Mouse (Mus musculus) E14TG2a.4 (cell line): Measurements from ENCODE around the gene Cxcl15.

ENCODE experiments used
- CTCF ChIP-seq: conservative IDR thresholded peaks from 2 replicates; pipeline ENCODE4 v1.5.1; 2014; ENCODE audit warnings: low read length
- NANOG ChIP-seq: IDR thresholded peaks from 2 replicates; pipeline ENCODE4 v1.6.1; 2014; ENCODE audit warnings: borderline replicate concordance, low read length, mixed read lengths
- POU5F1 ChIP-seq: IDR thresholded peaks from 2 replicates; pipeline ENCODE4 v1.6.1; 2014; ENCODE audit warnings: low read length, borderline replicate concordance

DNA sequence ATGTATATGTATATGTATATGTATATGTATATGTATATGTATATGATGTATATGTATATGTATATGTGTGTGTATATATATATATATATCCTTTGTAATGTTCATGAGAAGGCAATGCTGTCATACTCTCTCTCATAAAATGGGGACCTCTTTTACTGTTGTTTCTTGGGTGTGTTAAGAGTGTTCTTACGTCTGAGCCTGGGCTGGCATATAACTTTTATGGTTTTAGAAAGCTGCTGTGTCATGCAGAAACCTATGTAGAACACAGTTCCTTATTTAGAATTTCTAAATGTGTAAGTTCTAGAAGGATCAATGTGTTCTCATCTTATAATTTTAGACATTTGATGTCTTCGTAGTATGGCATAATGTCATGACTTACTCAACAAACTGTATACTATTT, 33.5 kb upstream of the Cxcl15 start:
- TF ChIP-seq CTCF, result no peak
- TF ChIP-seq POU5F1, result no peak
- no peak for TF ChIP-seq NANOG
